Mouse (Mus musculus): Measurements from ENCODE around the gene Hnf4a. TPM values are rescaled to one million over a fixed set of nuclear protein-coding genes. Genes with fewer than 3 reads are reported as not detected.

The Hnf4a gene
- total and polyA plus RNA-seq, 3 experiments = not detected

DNA sequence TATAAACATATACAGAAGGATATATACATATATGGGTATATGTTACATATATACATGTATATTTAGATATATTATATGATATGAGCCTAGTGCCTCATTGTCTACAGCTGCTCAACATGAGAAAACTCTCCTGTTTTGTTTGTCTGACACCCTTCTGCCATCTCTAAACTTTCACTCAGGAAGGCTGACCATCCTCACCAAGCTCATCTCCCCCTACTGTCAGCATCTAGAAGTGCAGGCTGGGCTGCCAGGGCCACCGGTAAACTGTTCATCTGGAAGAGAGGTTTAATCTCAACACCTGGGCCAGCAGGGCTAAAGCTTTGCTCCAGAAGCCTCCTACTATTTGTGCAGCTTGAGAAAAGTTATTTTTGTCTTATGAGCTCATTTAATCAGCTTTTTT, 92.6 kb downstream of the Hnf4a start (continued):
- TF ChIP-seq BHLHE40 (IDR thresholded peaks at IDR 0.05; ENCODE audit: low read depth, low read length) (no peak), KAT2A (IDR thresholded peaks at IDR 0.05; ENCODE audit: insufficient replicate concordance, low read length) (no peak), ETS1 (conservative IDR thresholded peaks at IDR 0.05; ENCODE audit: low read depth, low read length) (no peak), MAFK (IDR thresholded peaks at IDR 0.05; ENCODE audit: insufficient replicate concordance, low read length) (no peak), ELF1 (IDR thresholded peaks at IDR 0.05; ENCODE audit: low read depth, low read length) (peak; percentile 30; the same call in 1 of the 2 replicates), ZKSCAN1 (IDR thresholded peaks at IDR 0.05; ENCODE audit: borderline replicate concordance, low read depth, low read length) (no peak), POLR2A (IDR thresholded peaks at IDR 0.05; ENCODE audit: low read depth, low read length) (no peak), RCOR1 (conservative IDR thresholded peaks at IDR 0.05; ENCODE audit: low read depth, low read length) (no peak), TBP (conservative IDR thresholded peaks at IDR 0.05; ENCODE audit: low read depth, low read length) (no peak), UBTF (IDR thresholded peaks at IDR 0.05; ENCODE audit: low read depth, low read length) (no peak), ZNF384 (IDR thresholded peaks at IDR 0.05; ENCODE audit: low read depth, low read length) (no peak), ZC3H11A (IDR thresholded peaks at IDR 0.05; ENCODE audit: low read depth, low read length) (no peak), USF1 (IDR thresholded peaks at IDR 0.05; ENCODE audit: low read depth, low read length) (no peak), MAX (IDR thresholded peaks at IDR 0.05; ENCODE audit: low read length) (no peak)

DNA sequence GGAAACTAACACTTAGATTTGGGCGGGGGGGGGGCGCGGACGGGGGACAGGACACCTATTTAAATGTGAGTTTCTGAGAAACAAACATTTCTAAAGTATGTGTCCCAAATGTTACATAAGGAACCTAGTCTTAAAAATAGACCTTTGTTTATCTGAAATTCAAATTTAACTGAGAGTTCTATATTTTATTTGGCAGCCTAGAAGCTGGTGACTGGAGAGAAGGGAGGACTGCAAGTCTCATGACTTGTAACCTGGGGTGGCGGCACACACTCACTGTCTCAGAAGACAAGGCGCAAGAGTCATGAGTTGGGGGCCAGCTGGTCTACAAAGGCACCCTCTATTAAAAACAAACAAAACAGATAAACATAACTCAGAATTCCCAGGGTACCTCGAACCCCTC, 94.5 kb downstream of the Hnf4a start:
- peaks cover 9 to 58% of the 10 kb centered on the region in 2 experiments for H3K4me1 ChIP-seq (ENCODE audit: control insufficient read depth in 1 of 2, insufficient read depth in 2 of 2)
- 0 out of 2 replicates have a peak overlapping the region, but pooled peaks have one; percentile 53 for H3K9ac ChIP-seq (ENCODE audit: insufficient read depth, low read depth)
- dilution Hi-C loops (cut with MboI; ENCODE audit: extremely low pct_ligation_motif_present, extremely low pct_unique_long_range_greater_than_20kb, low sequenced_read_pairs) = no loop called here
- no peak overlapping the region for H3K4me2 ChIP-seq (ENCODE audit: insufficient read depth, low read depth, poor library complexity, severe bottlenecking)
- H3K27ac ChIP-seq (ENCODE audit: insufficient read depth, low read depth) = no peak overlapping the region
- H3K36me3 ChIP-seq (replicated peaks in 1 of 2; ENCODE audit: control insufficient read depth in 1 of 2, insufficient read depth in 1 of 2, low read length in 1 of 2) = peaks cover 0 to 12% of the 10 kb centered on the region in 2 experiments
- in situ Hi-C loops (cut with MboI; ENCODE audit: low pct_ligation_motif_present, low pct_unique_long_range_greater_than_20kb, low sequenced_read_pairs) = no loop called here
- H3K9me3 ChIP-seq (replicated peaks; ENCODE audit: low read length) = no peaks in the 10 kb centered on the region
- H3K4me3 ChIP-seq (replicated peaks in 1 of 3; ENCODE audit: low read depth in 2 of 3, low read length in 2 of 3, poor library complexity in 1 of 3) = no peak overlapping the region
- TF ChIP-seq ZC3H11A (IDR thresholded peaks at IDR 0.05; ENCODE audit: low read depth, low read length) = no peak
- H3K79me2 ChIP-seq (replicated peaks; ENCODE audit: control insufficient read depth, extremely low read depth, insufficient read depth, poor library complexity, severe bottlenecking) = peaks cover 29% of the 10 kb centered on the region
- peaks cover under 1% of the 10 kb centered on the region for H3K27me3 ChIP-seq (replicated peaks)
- DNase-seq (ENCODE audit: extremely low read depth) = no peak

DNA sequence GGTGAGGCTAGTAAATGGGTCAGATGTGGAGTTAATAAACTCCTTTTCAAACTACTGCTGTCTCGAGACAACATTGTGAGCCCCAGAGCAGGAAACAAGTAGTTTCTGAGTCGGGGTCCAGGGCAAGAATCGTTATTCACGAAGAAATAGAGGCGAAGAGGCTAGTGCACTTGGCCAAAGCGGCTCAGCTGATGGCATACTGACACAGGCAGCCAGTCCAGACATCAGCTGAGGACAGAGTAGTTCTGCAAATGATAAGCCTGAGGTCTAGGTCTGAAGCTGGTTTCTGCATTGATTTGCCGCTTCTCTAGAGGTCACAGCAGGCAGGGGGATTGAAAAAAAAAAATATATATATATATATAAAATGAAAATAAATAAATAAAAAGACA, 95.1 kb downstream of the Hnf4a start:
- no peaks in the 10 kb centered on the region for H3K27me3 ChIP-seq (replicated peaks)
- H3K4me3 ChIP-seq (replicated peaks in 1 of 3; ENCODE audit: low read depth in 2 of 3, low read length in 2 of 3, poor library complexity in 1 of 3) = peak overlapping the region; percentile 31 to 70 (median 45)
- H3K9ac ChIP-seq (ENCODE audit: insufficient read depth, low read depth) = peak overlapping the region; percentile 53
- peaks cover 32% of the 10 kb centered on the region for H3K79me2 ChIP-seq (replicated peaks; ENCODE audit: control insufficient read depth, extremely low read depth, insufficient read depth, poor library complexity, severe bottlenecking)
- no peaks in the 10 kb centered on the region for H3K9me3 ChIP-seq (replicated peaks; ENCODE audit: low read length)
- no peak for DNase-seq (ENCODE audit: extremely low read depth)
- in situ Hi-C loops (cut with MboI; ENCODE audit: low pct_ligation_motif_present, low pct_unique_long_range_greater_than_20kb, low sequenced_read_pairs) (no loop called here), dilution Hi-C loops (cut with MboI; ENCODE audit: extremely low pct_ligation_motif_present, extremely low pct_unique_long_range_greater_than_20kb, low sequenced_read_pairs) (no loop called here)
- H3K4me2 ChIP-seq (ENCODE audit: insufficient read depth, low read depth, poor library complexity, severe bottlenecking) = peak overlapping the region; percentile 58
- peaks cover 9 to 64% of the 10 kb centered on the region in 2 experiments for H3K4me1 ChIP-seq (ENCODE audit: control insufficient read depth in 1 of 2, insufficient read depth in 2 of 2)
- peak overlapping the region; percentile 55 for H3K27ac ChIP-seq (ENCODE audit: insufficient read depth, low read depth)
- TF ChIP-seq ELF1 (IDR thresholded peaks at IDR 0.05; ENCODE audit: low read depth, low read length) (no peak), PAX5 (IDR thresholded peaks at IDR 0.05; ENCODE audit: low read length) (no peak), ZMIZ1 (IDR thresholded peaks at IDR 0.05; ENCODE audit: low read depth, low read length) (no peak), JUND (conservative IDR thresholded peaks at IDR 0.05; ENCODE audit: low read depth, low read length) (no peak), MAZ (IDR thresholded peaks at IDR 0.05; ENCODE audit: low read depth, low read length) (no peak), ETS1 (conservative IDR thresholded peaks at IDR 0.05; ENCODE audit: low read depth, low read length) (no peak), RAD21 (IDR thresholded peaks at IDR 0.05; ENCODE audit: low read depth, low read length) (no peak), HCFC1 (IDR thresholded peaks at IDR 0.05; ENCODE audit: low read depth, low read length) (no peak), MYC (IDR thresholded peaks at IDR 0.05; ENCODE audit: low read depth, low read length) (no peak), MAX (IDR thresholded peaks at IDR 0.05; ENCODE audit: low read length) (no peak), ZKSCAN1 (IDR thresholded peaks at IDR 0.05; ENCODE audit: borderline replicate concordance, low read depth, low read length) (no peak)
- peaks cover 0 to 18% of the 10 kb centered on the region in 2 experiments for H3K36me3 ChIP-seq (replicated peaks in 1 of 2; ENCODE audit: control insufficient read depth in 1 of 2, insufficient read depth in 1 of 2, low read length in 1 of 2)
